Mouse (Mus musculus) ES-Bruce4 (cell line): Measurements from ENCODE around the gene Vcl. TPM values are rescaled to one million over a fixed set of nuclear protein-coding genes. Genes with fewer than 3 reads are reported as not detected.

ENCODE experiments used
- H3K27ac ChIP-seq: 2 replicates; pipeline ENCODE4 v1.5.1; 2012; ENCODE audit warnings: low read length, inconsistent platforms; ENCODE audit not compliant: insufficient read depth
- H3K27me3 ChIP-seq: 2 replicates; pipeline ENCODE4 v1.6.1; 2012; ENCODE audit warnings: mild to moderate bottlenecking, low read length, inconsistent platforms; ENCODE audit not compliant: control insufficient read depth, poor library complexity, insufficient read depth, severe bottlenecking
- H3K36me3 ChIP-seq: 2 replicates; pipeline ENCODE4 v1.6.1; 2012; ENCODE audit warnings: inconsistent platforms, mild to moderate bottlenecking, low read length, moderate library complexity; ENCODE audit not compliant: control insufficient read depth, poor library complexity, insufficient read depth, severe bottlenecking
- H3K4me1 ChIP-seq: one replicate; pipeline ENCODE4 v1.8.1; 2011; ENCODE audit warnings: low read length; ENCODE audit not compliant: control insufficient read depth, insufficient read depth
- H3K4me3 ChIP-seq: 2 replicates; pipeline ENCODE4 v1.5.1; 2011; ENCODE audit warnings: low read depth, mild to moderate bottlenecking, low read length
- H3K9ac ChIP-seq: 2 replicates; pipeline ENCODE4 v1.6.1; 2012; ENCODE audit warnings: low read depth, mild to moderate bottlenecking, inconsistent platforms; ENCODE audit not compliant: poor library complexity, severe bottlenecking
- H3K9me3 ChIP-seq: replicated peaks from 2 replicates; pipeline ENCODE4 v1.6.1; 2012; ENCODE audit warnings: mild to moderate bottlenecking, low read length, inconsistent platforms; ENCODE audit not compliant: control insufficient read depth, poor library complexity, insufficient read depth, severe bottlenecking
- CTCF ChIP-seq: IDR thresholded peaks from one replicate; pipeline ENCODE4 v1.8.1; 2011; ENCODE audit warnings: low read depth, low read length
- EP300 ChIP-seq: IDR thresholded peaks from 2 replicates; pipeline ENCODE4 v1.6.1; 2011; ENCODE audit warnings: low read depth, low read length; ENCODE audit not compliant: insufficient read depth
- POLR2A ChIP-seq: IDR thresholded peaks from one replicate; pipeline ENCODE4 v1.8.1; 2011; ENCODE audit warnings: low read length; ENCODE audit not compliant: insufficient read depth
- polyA plus RNA-seq: library from polyadenylated mRNA; stranded (reverse); fragments of >200 nt; gene quantifications from 2 replicates; pipeline ENCODE4 v1.2.4, GENCODE M21; 2011; ENCODE audit warnings: low read depth; ENCODE audit not compliant: missing spikeins, insufficient read depth, insufficient read length

Vcl gene
- polyA plus RNA-seq, 1 experiment: 123 TPM

GRCm38 (mm10) chr14:20916625-20917612 is 12.3 kb upstream of the Vcl start:
- Histone ChIP-seq H3K27ac (no peak overlapping the region), H3K4me1 (no peaks in the 10 kb centered on the region), H3K36me3 (no peaks in the 10 kb centered on the region)

DNA sequence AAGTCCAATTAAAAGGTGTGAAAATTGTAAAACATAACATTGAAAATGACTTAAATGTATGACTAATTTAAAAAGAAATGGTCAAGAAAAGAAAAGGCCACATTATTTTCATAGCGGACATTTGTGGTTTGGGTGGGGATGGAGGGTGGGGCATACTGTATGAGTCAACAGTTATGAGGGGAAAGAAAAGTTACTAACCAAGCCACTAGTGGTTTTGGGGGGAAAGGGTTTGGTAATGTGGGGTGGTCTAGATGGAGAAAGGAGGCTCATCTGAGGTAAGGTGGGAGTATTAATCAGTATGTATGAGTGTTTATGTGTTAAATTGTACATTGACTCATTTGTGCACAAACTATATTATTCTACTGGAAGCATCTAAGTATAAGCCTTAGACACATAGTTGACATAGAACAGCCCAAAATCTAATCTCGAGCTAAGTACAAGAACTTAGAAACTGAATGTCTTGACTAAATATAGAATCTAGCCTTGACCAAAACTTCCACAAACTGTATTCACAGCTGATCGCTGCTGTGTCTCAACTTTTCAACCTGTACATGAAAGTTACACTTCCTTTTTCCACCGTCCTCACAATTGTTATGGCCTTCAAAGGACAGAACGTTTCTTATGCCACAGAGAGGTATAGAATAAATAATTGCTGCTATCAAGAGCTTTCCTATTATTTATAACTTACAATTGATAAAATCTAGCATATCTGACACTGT is 5.0 kb upstream of the Vcl start:
- Histone ChIP-seq H3K4me3 (no peak overlapping the region), H3K9ac (no peak overlapping the region), H3K4me1 (no peaks in the 10 kb centered on the region), H3K27me3 (no peaks in the 10 kb centered on the region), H3K27ac (no peak overlapping the region), H3K36me3 (no peaks in the 10 kb centered on the region), H3K9me3 (no peaks in the 10 kb centered on the region)
- no peak for TF ChIP-seq CTCF
- no peak for TF ChIP-seq POLR2A
- no peak for TF ChIP-seq EP300

More at GRCm38 (mm10) chr14:20916625-20917612, 12.3 kb upstream of the Vcl start:
- TF ChIP-seq POLR2A (no peak), CTCF (no peak), EP300 (no peak)
- Histone ChIP-seq H3K9me3 (no peaks in the 10 kb centered on the region), H3K4me3 (no peak overlapping the region), H3K9ac (no peak overlapping the region), H3K27me3 (no peaks in the 10 kb centered on the region)

- Histone ChIP-seq H3K4me1 (no peaks in the 10 kb centered on the region), H3K27ac (no peak overlapping the region), H3K36me3 (no peaks in the 10 kb centered on the region), H3K9ac (no peak overlapping the region), H3K27me3 (no peaks in the 10 kb centered on the region), H3K9me3 (no peaks in the 10 kb centered on the region), H3K4me3 (no peak overlapping the region)
- TF ChIP-seq CTCF (no peak), POLR2A (no peak), EP300 (no peak)
Observed at GRCm38 (mm10) chr14:20927470-20928307, 1.5 kb upstream of the Vcl start.

DNA sequence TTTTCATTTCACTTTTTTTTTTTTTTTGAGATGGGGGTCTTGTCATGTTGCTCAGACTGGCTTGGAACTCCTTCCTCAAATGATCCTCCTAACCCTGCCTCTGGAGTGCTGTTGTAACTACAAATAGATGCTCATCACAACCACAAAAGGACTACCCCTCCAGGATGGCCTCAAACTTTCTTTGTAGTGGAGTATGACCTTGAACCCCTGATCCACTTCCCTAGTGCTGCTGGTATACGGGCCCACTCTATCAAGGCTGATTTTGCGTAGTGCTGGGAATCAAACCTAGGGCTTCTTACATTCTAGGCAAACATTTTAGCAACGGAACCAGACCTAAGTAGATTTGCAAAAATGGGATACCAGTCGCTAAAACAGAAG is 901 bp upstream of the Vcl start:
- Histone ChIP-seq H3K9me3 (no peaks in the 10 kb centered on the region), H3K27me3 (no peaks in the 10 kb centered on the region), H3K4me3 (no peak overlapping the region), H3K9ac (peak overlapping the region; percentile 73), H3K36me3 (no peaks in the 10 kb centered on the region), H3K27ac (no peak overlapping the region), H3K4me1 (no peaks in the 10 kb centered on the region)
- TF ChIP-seq EP300 (no peak), CTCF (no peak), POLR2A (no peak)

DNA sequence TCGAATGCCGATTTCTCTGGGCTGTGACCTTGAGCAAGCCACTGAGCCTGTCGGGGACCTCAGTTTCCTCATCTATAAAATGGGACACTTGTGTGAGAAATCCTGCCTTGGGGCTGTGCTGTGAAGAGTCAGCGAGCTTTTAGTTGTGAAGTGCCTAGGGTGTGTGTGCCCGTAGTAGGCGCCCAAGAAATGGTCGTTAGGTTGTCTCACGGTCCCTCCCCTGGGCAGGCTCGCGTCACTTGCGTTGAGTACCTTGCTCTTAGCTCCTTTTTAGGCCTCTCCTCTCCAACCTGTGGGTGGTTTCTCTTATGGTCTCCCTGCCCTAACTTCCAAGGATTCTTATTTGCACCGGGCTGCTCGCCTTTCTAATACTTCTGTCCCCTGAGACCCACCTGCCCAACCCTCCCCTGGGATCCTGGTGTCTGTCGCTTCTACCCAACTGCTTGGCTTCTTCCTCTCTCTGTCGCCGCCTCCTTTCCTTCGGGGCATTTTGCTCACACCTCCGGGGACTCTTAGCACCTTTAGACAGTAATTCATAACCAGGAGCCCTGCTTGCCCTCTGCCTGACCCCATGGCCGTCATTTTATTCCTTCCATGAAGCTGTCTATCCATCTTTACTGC is 726 bp downstream of the Vcl start:
- Histone ChIP-seq H3K27me3 (no peaks in the 10 kb centered on the region), H3K9ac (peak overlapping the region; percentile 75), H3K36me3 (no peaks in the 10 kb centered on the region)

More for the DNA sequence above, 726 bp downstream of the Vcl start:
- no peak overlapping the region for H3K27ac ChIP-seq
- H3K4me3 ChIP-seq: peak overlapping the region; percentile 94
- TF ChIP-seq POLR2A: no peak
- TF ChIP-seq CTCF: no peak
- TF ChIP-seq EP300: no peak
- no peaks in the 10 kb centered on the region for H3K4me1 ChIP-seq
- H3K9me3 ChIP-seq: no peaks in the 10 kb centered on the region
